Mouse (Mus musculus) heart, adult 2 months (tissue): ENCODE data around the gene Foxp1.

Source experiments
- CTCF ChIP-seq: fragments of 200-600 bp; IDR thresholded peaks from 2 replicates; pipeline ENCODE4 v1.8.1; 2022; ENCODE audit warnings: antibody characterized with exemption, mild to moderate bottlenecking, moderate library complexity
- EP300 ChIP-seq: fragments of 200-500 bp; IDR thresholded peaks from 2 replicates; pipeline ENCODE4 v1.6.1; 2011; ENCODE audit warnings: low read depth, low read length, control low read depth; ENCODE audit not compliant: insufficient read depth
- POLR2A ChIP-seq: fragments of 200-500 bp; IDR thresholded peaks from 2 replicates; pipeline ENCODE4 v1.6.1; 2011; ENCODE audit warnings: mild to moderate bottlenecking, low read depth, low read length, control low read depth; ENCODE audit not compliant: insufficient read depth

DNA sequence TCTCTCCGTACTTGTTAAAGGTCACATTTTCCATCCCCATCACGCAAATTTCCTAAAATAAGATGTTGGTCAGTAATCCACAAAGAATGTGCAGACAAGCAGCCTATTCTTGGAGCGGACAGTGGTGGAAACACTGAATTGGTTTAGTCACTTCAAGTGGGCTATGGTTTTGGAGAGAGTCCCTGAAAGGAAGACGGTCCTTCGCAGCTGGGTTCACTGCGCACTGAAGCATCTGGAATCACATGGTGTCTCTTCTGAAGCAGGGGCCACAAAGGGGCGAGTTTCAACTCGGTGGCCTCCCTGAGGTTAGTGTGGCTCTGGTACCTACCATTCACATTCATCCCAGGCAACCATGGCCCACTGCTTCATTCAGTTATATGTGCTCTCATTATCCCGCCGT is 588.1 kb downstream of the Foxp1 start:
- no peak for TF ChIP-seq CTCF
- no peak for TF ChIP-seq POLR2A
- no peak for TF ChIP-seq EP300
